Mouse (Mus musculus): ENCODE results near the gene Gpr153. TPM values are rescaled to one million over a fixed set of nuclear protein-coding genes. Genes with fewer than 3 reads are reported as not detected.
A peak's percentile ranks its signal among the peaks of the same experiment; 100 is the strongest.

Gene Gpr153
- total RNA-seq, 1 experiment, result 5.1 TPM

DNA sequence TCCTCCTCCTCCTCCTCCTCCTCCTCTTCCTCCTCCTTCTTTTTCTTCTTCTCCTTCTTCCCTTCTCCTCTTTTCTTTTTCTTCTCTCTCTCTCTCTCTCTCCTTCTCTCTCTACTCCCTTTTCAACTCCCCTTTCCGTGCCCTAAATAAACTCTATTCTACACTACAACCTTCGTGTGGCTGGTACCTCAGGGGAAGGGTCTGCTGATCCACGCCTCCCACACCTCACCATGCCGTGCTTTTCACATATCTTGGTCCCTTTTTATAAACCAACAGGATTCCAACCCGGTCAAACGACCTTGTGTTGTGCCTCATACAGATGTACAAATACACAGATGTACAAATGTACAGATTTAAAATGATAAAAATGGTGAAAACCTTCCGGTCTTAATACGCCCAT, 22.3 kb downstream of the Gpr153 start:
- H3K9ac ChIP-seq (ENCODE audit: insufficient read depth, low read depth, low read length, poor library complexity, severe bottlenecking), result peak overlapping the region; percentile 76; the same call in 1 of the 2 replicates
- H3K27ac ChIP-seq (ENCODE audit: insufficient read depth, low read depth, low read length, poor library complexity, severe bottlenecking), result no peak overlapping the region; the same call in 1 of the 2 replicates
- no peaks in the 10 kb centered on the region for H3K9me3 ChIP-seq (ENCODE audit: control insufficient read depth, insufficient read depth, low read depth, low read length)
- H3K4me3 ChIP-seq (ENCODE audit: insufficient read depth in 1 of 2, low read depth in 1 of 2, low read length in 2 of 2, poor library complexity in 1 of 2, severe bottlenecking in 1 of 2), result peak overlapping the region; percentile 71 to 84
- H3K4me1 ChIP-seq (ENCODE audit: control insufficient read depth in 2 of 2, insufficient read depth in 2 of 2, low read length in 2 of 2, poor library complexity in 1 of 2), result peaks cover 4 to 25% of the 10 kb centered on the region in 2 experiments; a peak in 3 of 4 replicates
- peaks cover 11% of the 10 kb centered on the region for H3K36me3 ChIP-seq (ENCODE audit: control insufficient read depth, insufficient read depth, low read length, poor library complexity, severe bottlenecking)
- TF ChIP-seq CHD2 (IDR thresholded peaks at IDR 0.05; ENCODE audit: low read depth, low read length) (no peak), MAFK (IDR thresholded peaks at IDR 0.05; ENCODE audit: insufficient read depth, low read depth, low read length) (no peak), ZC3H11A (IDR thresholded peaks at IDR 0.05; ENCODE audit: borderline replicate concordance, low read depth, low read length) (no peak), HCFC1 (IDR thresholded peaks at IDR 0.05; ENCODE audit: borderline replicate concordance, insufficient read depth, low read length) (no peak), ZNF384 (IDR thresholded peaks at IDR 0.05; ENCODE audit: low read depth, low read length) (no peak)
- in situ Hi-C loops (cut with MboI; ENCODE audit: low sequenced_read_pairs in 2 of 2, unreplicated experiment in 2 of 2), result no loop called here
- DNase-seq (ENCODE audit: low read depth, low spot score), result no peak

DNA sequence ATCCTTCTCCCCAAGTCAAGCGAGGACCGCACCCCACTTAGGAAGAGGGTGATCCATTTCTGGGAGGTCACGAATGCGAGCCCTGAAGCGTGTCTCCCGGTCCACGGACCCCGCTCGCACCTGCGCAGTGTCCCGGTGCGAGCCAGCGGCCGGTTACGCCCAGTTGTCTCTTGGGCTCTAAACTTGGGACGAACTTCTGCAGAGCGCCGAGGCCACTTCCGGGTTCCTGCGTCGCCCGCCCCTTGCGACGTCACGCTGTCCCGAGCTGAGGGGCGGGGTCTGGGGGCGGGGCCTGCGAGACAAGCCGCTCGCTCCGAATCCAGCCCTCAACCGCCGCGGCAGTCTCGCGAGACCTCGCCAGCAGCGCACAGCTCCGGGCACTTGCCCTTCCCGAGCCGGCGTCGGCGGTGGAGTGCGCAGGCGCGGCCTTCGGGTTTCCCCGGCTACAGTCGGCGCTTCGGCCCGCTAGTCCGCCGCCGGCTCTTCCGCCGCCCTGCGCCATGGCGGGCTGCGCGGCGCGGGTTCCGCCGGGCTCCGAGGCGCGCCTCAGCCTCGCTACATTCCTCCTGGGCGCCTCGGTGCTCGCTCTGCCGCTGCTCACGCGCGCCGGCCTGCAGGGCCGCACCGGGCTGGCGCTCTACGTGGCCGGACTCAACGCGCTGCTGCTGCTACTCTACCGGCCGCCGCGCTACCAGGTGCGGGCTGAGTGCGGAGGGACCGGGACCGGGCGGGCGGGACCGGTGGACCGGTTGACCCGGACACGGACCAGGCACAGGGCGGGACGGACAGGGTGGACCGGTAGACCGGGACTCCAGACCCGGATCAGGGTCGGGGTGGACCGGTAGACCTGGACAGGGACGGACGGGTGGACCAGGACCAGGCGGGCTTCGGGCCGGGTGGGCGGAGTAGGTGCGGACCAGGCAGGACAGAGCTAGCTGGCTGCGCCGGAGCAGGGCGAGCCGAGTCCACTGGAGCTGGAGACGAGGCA, 23.1 kb downstream of the Gpr153 start, which contains the start of gene Icmt:
TSS of gene Icmt (plus strand) at position 354 of the 988 bp plus-strand sequence.
- peak within 1 kb of the TSS; percentile 76 to 94 for H3K4me3 ChIP-seq (ENCODE audit: insufficient read depth in 1 of 2, low read depth in 1 of 2, low read length in 2 of 2, poor library complexity in 1 of 2, severe bottlenecking in 1 of 2)
- peak within 1 kb of the TSS; percentile 82 for H3K9ac ChIP-seq (ENCODE audit: insufficient read depth, low read depth, low read length, poor library complexity, severe bottlenecking)
- no peak for TF ChIP-seq ZNF384 (IDR thresholded peaks at IDR 0.05; ENCODE audit: low read depth, low read length)
- TF ChIP-seq MAFK (IDR thresholded peaks at IDR 0.05; ENCODE audit: insufficient read depth, low read depth, low read length), result no peak
- TF ChIP-seq ZC3H11A (IDR thresholded peaks at IDR 0.05; ENCODE audit: borderline replicate concordance, low read depth, low read length), result no peak
- TF ChIP-seq HCFC1 (IDR thresholded peaks at IDR 0.05; ENCODE audit: borderline replicate concordance, insufficient read depth, low read length), result peak; percentile 88
- TF ChIP-seq CHD2 (IDR thresholded peaks at IDR 0.05; ENCODE audit: low read depth, low read length), result peak; percentile 97
- peaks cover 11% of the 10 kb centered on the region for H3K36me3 ChIP-seq (ENCODE audit: control insufficient read depth, insufficient read depth, low read length, poor library complexity, severe bottlenecking)
- DNase-seq (ENCODE audit: low read depth, low spot score), result peak; percentile 97
- H3K9me3 ChIP-seq (ENCODE audit: control insufficient read depth, insufficient read depth, low read depth, low read length), result no peaks in the 10 kb centered on the region
- peak within 1 kb of the TSS; percentile 26; the same call in 1 of the 2 replicates for H3K27ac ChIP-seq (ENCODE audit: insufficient read depth, low read depth, low read length, poor library complexity, severe bottlenecking)
- H3K4me1 ChIP-seq (ENCODE audit: control insufficient read depth in 2 of 2, insufficient read depth in 2 of 2, low read length in 2 of 2, poor library complexity in 1 of 2), result peaks cover 4 to 22% of the 10 kb centered on the region in 2 experiments; a peak in 2 of 4 replicates
- in situ Hi-C loops (cut with MboI; ENCODE audit: low sequenced_read_pairs in 2 of 2, unreplicated experiment in 2 of 2), result no loop called here

DNA sequence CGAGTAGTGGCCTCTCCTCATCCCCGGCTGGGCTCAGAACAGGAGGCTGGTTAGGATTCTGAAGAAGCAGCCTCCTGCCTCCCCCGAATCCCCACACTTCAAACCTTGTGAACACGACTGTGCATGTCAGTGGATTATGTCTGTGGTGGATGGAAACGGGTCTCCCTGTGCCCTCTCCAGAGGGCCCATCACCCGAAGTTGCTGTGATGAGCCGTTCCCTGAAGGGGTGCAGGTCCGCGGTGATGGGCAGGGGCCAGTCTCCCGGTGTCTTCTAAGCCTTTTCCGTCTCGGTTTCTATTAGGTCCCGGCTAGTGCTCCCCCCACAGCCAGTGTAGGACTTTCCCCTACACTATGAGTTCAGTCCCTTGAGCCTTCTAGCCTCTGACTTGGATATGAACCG, 24.8 kb downstream of the Gpr153 start:
- Histone ChIP-seq H3K27ac (ENCODE audit: insufficient read depth, low read depth, low read length, poor library complexity, severe bottlenecking) (no peak overlapping the region), H3K4me1 (ENCODE audit: control insufficient read depth in 2 of 2, insufficient read depth in 2 of 2, low read length in 2 of 2, poor library complexity in 1 of 2) (peaks cover 4 to 10% of the 10 kb centered on the region in 2 experiments; a peak in 1 of 4 replicates), H3K9ac (ENCODE audit: insufficient read depth, low read depth, low read length, poor library complexity, severe bottlenecking) (peak overlapping the region; percentile 26; the same call in 1 of the 2 replicates), H3K36me3 (ENCODE audit: control insufficient read depth, insufficient read depth, low read length, poor library complexity, severe bottlenecking) (peaks cover 23% of the 10 kb centered on the region), H3K9me3 (ENCODE audit: control insufficient read depth, insufficient read depth, low read depth, low read length) (no peaks in the 10 kb centered on the region), H3K4me3 (ENCODE audit: insufficient read depth in 1 of 2, low read depth in 1 of 2, low read length in 2 of 2, poor library complexity in 1 of 2, severe bottlenecking in 1 of 2) (no peak overlapping the region)
- in situ Hi-C loops (cut with MboI; ENCODE audit: low sequenced_read_pairs in 2 of 2, unreplicated experiment in 2 of 2), result no loop called here
- TF ChIP-seq ZNF384 (IDR thresholded peaks at IDR 0.05; ENCODE audit: low read depth, low read length), result no peak
- TF ChIP-seq HCFC1 (IDR thresholded peaks at IDR 0.05; ENCODE audit: borderline replicate concordance, insufficient read depth, low read length), result no peak
- no peak for TF ChIP-seq CHD2 (IDR thresholded peaks at IDR 0.05; ENCODE audit: low read depth, low read length)
- no peak for TF ChIP-seq MAFK (IDR thresholded peaks at IDR 0.05; ENCODE audit: insufficient read depth, low read depth, low read length)
- TF ChIP-seq ZC3H11A (IDR thresholded peaks at IDR 0.05; ENCODE audit: borderline replicate concordance, low read depth, low read length), result no peak
- no peak for DNase-seq (ENCODE audit: low read depth, low spot score)

- DNase-seq (ENCODE audit: low read depth, low spot score), result no peak
- no peak overlapping the region for H3K9ac ChIP-seq (ENCODE audit: insufficient read depth, low read depth, low read length, poor library complexity, severe bottlenecking)
- peaks cover 32% of the 10 kb centered on the region for H3K36me3 ChIP-seq (ENCODE audit: control insufficient read depth, insufficient read depth, low read length, poor library complexity, severe bottlenecking)
- peaks cover 4 to 6% of the 10 kb centered on the region in 2 experiments; a peak in 1 of 4 replicates for H3K4me1 ChIP-seq (ENCODE audit: control insufficient read depth in 2 of 2, insufficient read depth in 2 of 2, low read length in 2 of 2, poor library complexity in 1 of 2)
- H3K4me3 ChIP-seq (ENCODE audit: insufficient read depth in 1 of 2, low read depth in 1 of 2, low read length in 2 of 2, poor library complexity in 1 of 2, severe bottlenecking in 1 of 2), result no peak overlapping the region
- H3K27ac ChIP-seq (ENCODE audit: insufficient read depth, low read depth, low read length, poor library complexity, severe bottlenecking), result no peak overlapping the region
- TF ChIP-seq CHD2 (IDR thresholded peaks at IDR 0.05; ENCODE audit: low read depth, low read length) (no peak), ZC3H11A (IDR thresholded peaks at IDR 0.05; ENCODE audit: borderline replicate concordance, low read depth, low read length) (no peak), MAFK (IDR thresholded peaks at IDR 0.05; ENCODE audit: insufficient read depth, low read depth, low read length) (no peak), ZNF384 (IDR thresholded peaks at IDR 0.05; ENCODE audit: low read depth, low read length) (no peak), HCFC1 (IDR thresholded peaks at IDR 0.05; ENCODE audit: borderline replicate concordance, insufficient read depth, low read length) (no peak)
- no peaks in the 10 kb centered on the region for H3K9me3 ChIP-seq (ENCODE audit: control insufficient read depth, insufficient read depth, low read depth, low read length)
- in situ Hi-C loops (cut with MboI; ENCODE audit: low sequenced_read_pairs in 2 of 2, unreplicated experiment in 2 of 2), result no loop called here
These were observed 26.3 kb downstream of the Gpr153 start for GRCm38 (mm10) chr4:152300375-152300774.
